Mouse (Mus musculus) hindbrain, postnatal 0 days (tissue): ENCODE measurements at regions not wholly inside any gene's neighbourhood (a gene's known extent, or its start where the extent isn't known, plus 50 kb on each side); places are given as distances from the start of the nearest gene placed in this dataset.

Experiments
- ATAC-seq: fragments of 200-750 bp; cut with Nextera tagmentation; 2 replicates; pipeline ENCODE4 v1.8.0; 2017; ENCODE audit warnings: mild to moderate bottlenecking, moderate TSS enrichment, moderate library complexity
- DNase-seq: peaks from one replicate; pipeline ENCODE4 v3.0.0-alpha.2; 2015; ENCODE audit warnings: low spot score
- H3K27ac ChIP-seq: fragments of 300-500 bp; sonication (generic); 2 replicates; pipeline ENCODE4 v1.5.1; 2014; ENCODE audit warnings: mild to moderate bottlenecking
- H3K27me3 ChIP-seq: fragments of 300-500 bp; sonication (generic); 2 replicates; pipeline ENCODE4 v1.6.1; 2014; ENCODE audit warnings: low read length, mixed read lengths; ENCODE audit not compliant: insufficient read depth
- H3K36me3 ChIP-seq: fragments of 300-500 bp; sonication (generic); 2 replicates; pipeline ENCODE4 v1.6.1; 2014; ENCODE audit warnings: low read length, mixed read lengths; ENCODE audit not compliant: insufficient read depth
- H3K4me1 ChIP-seq: fragments of 300-500 bp; sonication (generic); 2 replicates; pipeline ENCODE4 v1.6.1; 2014; ENCODE audit warnings: antibody characterized with exemption, low read length, mixed read lengths; ENCODE audit not compliant: insufficient read depth
- H3K4me2 ChIP-seq: fragments of 300-500 bp; sonication (generic); 2 replicates; pipeline ENCODE4 v1.6.1; 2014; ENCODE audit warnings: low read depth, mild to moderate bottlenecking, low read length, moderate library complexity, mixed read lengths
- H3K4me3 ChIP-seq: fragments of 300-500 bp; sonication (generic); 2 replicates; pipeline ENCODE4 v1.5.1; 2014; ENCODE audit warnings: low read length
- H3K9ac ChIP-seq: fragments of 300-500 bp; sonication (generic); replicated peaks from 2 replicates; pipeline ENCODE4 v1.6.1; 2014; ENCODE audit warnings: mild to moderate bottlenecking, low read length, moderate library complexity, mixed read lengths
- H3K9me3 ChIP-seq: fragments of 300-500 bp; sonication (generic); 2 replicates; pipeline ENCODE4 v1.6.1; 2016; ENCODE audit warnings: low read length, mixed read lengths
- CTCF ChIP-seq: IDR thresholded peaks from 2 replicates; pipeline ENCODE4 v1.5.1; 2016; ENCODE audit warnings: antibody characterized with exemption, control low read depth, low read depth
- WGBS: fragments of 180-500 bp; shearing (Covaris S2); extraction: QIAGEN DNeasy Blood & Tissue Kit; methylation state at CpG from one replicate; pipeline ENCODE4 v1.1.7; 2014; 5-methylcytosine and 5-hydroxymethylcytosine counted together

GRCm38 (mm10) chr17:89250811-89251210 lies 50.3 kb upstream of the Fshr start:
- Histone ChIP-seq H3K27ac (no peak overlapping the region), H3K4me2 (no peak overlapping the region), H3K27me3 (no peaks in the 10 kb centered on the region), H3K4me1 (no peaks in the 10 kb centered on the region), H3K9ac (no peak overlapping the region), H3K9me3 (no peaks in the 10 kb centered on the region), H3K4me3 (no peak overlapping the region), H3K36me3 (no peaks in the 10 kb centered on the region)
- no peak for DNase-seq
- TF ChIP-seq CTCF, result no peak
- no peak for ATAC-seq
- WGBS, result 74% methylated on average over 5 of the region's 5 CpGs
